Mouse (Mus musculus): Measurements from ENCODE around the gene Pam.
"Not testable (repeated sequence)": the region's sequence is repeated elsewhere in the genome, so short reads cannot be mapped to it uniquely, and the experiment has no call there.

- not testable (repeated sequence) for TF ChIP-seq CTCF (IDR thresholded peaks at IDR 0.05; ENCODE audit: control insufficient read depth, insufficient read depth, low read length); POLR2A (IDR thresholded peaks at IDR 0.05; ENCODE audit: borderline replicate concordance, control insufficient read depth, low read depth, low read length)
Measured at GRCm38 (mm10) chr1:97998961-97999360, 96.5 kb downstream of the Pam start.
